Mouse (Mus musculus): ENCODE data around the gene Orai2.
"Not testable (repeated sequence)": the region's sequence is repeated elsewhere in the genome, so short reads cannot be mapped to it uniquely, and the experiment has no call there.

Orai2 gene

DNA sequence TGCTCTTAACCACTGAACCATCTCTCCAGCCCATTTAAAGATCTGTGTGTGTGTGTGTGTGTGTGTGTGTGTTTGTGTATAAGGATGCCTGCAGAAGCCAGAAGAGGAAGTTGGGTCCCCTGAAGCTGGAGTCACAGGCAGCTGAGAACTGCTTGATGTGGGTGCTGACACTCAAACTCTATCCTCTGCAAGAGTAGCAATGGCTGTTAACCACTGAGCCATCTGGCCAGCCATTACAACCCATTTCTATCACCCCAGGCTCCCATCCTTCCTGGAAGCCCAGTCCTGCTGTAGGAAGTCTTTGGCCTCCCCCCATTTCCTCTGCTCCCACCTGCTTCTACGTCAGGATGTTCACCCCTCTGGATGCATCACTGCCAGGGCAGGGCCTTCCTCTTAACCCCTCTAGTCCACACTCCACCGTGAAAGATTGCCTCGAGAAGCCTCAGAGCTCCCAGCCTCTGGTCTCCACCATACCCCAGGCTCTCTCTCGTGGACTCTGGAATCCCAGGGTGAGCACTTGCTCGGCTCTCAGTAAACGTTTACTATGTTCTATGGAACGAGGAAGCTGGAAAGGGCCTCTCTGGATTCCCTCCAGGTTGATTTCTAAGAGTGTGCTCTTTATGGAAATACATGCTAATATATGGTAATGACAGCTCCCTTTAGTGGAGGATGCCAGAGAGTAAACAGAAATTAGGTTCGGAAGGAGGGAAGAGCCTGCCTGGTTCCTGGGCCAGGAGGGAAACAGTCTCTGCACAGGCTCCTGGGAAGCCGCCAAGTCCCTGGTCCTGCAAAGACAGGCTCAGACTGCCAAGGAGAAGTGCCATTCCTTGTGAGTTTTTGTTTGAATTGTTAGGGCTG is 3.3 kb upstream of the Orai2 start:
- DNase-seq (ENCODE audit: low spot score in 2 of 2) = peak in 1 of 2 experiments; percentile 32

DNA sequence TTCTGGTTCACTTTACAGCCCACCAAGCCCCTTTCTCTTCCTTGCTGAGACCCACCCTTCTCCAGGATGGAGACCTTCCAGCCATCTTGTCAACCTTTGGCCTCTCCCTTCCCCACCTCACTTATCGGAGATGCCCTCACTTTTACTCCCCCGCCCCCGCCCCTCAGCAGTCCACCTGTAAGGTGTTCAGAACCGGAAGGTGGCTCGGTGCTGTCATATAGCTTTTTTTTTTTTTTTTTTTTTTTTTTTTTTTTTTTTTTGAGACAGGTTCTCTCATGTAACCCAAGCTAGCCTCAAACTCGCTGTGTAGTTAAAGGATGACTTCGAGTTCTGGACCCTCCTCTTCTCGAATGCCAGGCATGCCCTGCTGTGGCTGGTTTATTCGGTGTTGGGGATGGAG is 2.4 kb upstream of the Orai2 start:
- DNase-seq (ENCODE audit: low spot score in 2 of 2) = no peak

- peak; percentile 34 to 48 for DNase-seq (ENCODE audit: low spot score in 2 of 2)
Observed at GRCm38 (mm10) chr5:136171363-136172341, 1.1 kb upstream of the Orai2 start.

DNA sequence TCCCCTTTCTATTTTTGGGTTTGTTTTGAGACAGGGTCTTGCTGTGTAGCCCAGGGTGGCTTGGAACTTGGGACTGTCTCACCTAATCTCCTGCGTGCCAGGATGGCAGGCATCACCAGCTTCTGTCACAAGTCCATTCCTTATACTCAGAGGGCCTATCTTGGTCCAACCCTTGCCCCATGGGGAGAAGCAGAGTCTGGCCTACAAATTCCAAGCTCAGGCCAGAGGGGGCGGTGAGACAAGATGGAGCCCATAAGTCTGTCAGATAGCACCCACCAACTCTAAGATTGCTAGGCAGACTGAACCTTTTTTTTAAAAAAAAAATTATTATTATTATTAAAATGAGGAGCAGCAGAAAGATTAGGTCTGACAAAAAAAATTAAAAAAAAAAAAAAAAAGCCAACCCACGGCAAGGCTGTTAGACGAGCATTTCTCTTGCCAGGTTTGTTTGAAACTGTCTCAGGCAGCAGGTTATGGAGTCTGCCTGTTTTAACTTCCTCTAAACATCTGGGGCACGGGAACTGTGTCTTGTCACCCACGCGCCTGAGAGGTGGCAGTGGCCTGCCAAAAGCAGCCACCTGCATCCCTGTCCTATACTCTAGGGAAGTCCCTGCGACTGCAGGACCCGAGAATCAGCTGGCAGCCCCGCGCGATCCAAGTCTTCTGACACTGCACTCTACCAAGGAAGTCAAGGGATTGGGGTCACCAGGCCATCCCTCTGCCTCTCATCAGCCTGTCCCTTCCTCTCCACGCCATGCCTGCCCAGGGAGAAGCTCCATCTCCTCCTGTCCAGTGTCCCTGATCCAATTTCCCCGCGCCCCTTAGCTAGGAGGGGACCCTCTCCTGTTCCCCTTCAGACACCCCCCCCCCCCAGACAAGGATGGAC is 644 bp downstream of the Orai2 start:
- peak; percentile 43 to 59 for DNase-seq (ENCODE audit: low spot score in 2 of 2)

GRCm38 (mm10) chr5:136168071-136168470 is 2.4 kb downstream of the Orai2 start:
- DNase-seq (ENCODE audit: low spot score in 2 of 2) = no peak

GRCm38 (mm10) chr5:136167296-136167695 is 3.2 kb downstream of the Orai2 start:
- no peak for DNase-seq (ENCODE audit: low spot score in 2 of 2)

- no peak for DNase-seq (ENCODE audit: low spot score in 2 of 2)
Observed at GRCm38 (mm10) chr5:136165246-136165645, 5.3 kb downstream of the Orai2 start.

GRCm38 (mm10) chr5:136163807-136164474 is 6.6 kb downstream of the Orai2 start:
- no peak for DNase-seq (ENCODE audit: low spot score in 2 of 2)

- DNase-seq (ENCODE audit: low spot score in 2 of 2) = not testable (repeated sequence)
Observed at GRCm38 (mm10) chr5:136160084-136160483, 10.4 kb downstream of the Orai2 start.

GRCm38 (mm10) chr5:136155399-136155798 is 15.1 kb downstream of the Orai2 start:
- DNase-seq (ENCODE audit: low spot score in 2 of 2) = no peak

GRCm38 (mm10) chr5:136152365-136152764 is 18.1 kb downstream of the Orai2 start:
- no peak for DNase-seq (ENCODE audit: low spot score in 2 of 2)

- peak; percentile 53 to 60 for DNase-seq (ENCODE audit: low spot score in 2 of 2)
Observed at GRCm38 (mm10) chr5:136149134-136149576, 21.4 kb downstream of the Orai2 start.

DNA sequence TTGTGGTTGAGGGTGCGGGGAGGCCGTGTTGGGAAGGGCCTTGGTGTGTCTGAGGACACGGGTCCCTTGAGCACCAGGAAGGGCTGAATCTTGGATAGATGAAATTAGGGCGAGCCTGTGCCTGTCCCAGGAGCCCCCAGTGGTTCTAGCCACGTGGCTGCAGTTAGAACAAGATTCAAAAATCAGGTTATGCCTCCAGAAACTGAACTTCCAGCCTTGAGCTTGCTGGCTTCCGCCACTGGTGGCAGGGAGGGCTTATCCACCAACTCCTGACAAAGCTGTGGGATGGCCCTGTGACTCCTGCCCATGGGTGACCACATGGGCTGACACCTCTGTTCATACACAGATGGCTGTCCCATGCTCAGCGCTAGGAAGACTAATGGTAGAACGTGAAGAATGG is 22.8 kb downstream of the Orai2 start:
- DNase-seq (ENCODE audit: low spot score in 2 of 2) = no peak

- DNase-seq (ENCODE audit: low spot score in 2 of 2) = peak in 1 of 2 experiments; percentile 51
Observed at GRCm38 (mm10) chr5:136146936-136147335, 23.6 kb downstream of the Orai2 start.

DNA sequence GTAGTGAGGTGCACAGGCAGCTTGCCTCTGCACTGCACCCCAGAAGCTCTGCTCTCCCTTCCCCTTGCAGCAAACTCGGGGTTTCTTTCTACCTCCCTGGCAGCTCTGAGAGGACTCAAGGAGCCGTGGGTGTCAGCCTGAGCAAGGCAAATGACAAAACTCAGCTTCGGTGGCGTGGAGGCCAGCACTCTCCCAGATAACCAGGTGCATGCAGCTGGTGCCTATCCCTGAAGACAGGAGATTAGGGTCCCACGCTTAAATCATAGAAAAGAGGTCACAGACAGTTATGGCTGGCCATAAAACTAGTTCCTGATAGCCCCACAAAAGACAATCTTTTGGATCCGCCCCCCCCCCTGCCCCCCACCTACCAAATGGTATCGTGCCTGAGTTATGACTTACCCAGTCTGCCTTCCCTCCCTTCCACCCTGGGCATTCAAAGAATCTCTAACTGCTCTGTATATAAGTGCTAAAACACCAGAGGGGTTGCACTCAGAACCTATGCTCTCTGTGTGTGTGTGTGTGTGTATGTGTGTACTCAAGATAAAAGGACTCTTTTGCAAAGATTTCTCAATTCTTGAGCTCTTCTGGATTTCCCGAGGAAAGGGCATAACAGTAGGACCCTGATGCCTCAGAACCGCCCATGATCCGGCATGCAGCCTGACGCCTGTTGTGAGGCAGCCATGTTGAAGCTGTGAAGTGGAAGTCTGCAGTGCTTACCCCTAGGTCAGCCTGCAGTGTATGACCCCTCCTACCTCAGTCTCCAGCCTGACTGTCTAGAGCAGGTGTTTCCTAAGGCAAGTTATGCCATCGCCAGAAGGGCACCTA is 25.7 kb downstream of the Orai2 start:
- no peak for DNase-seq (ENCODE audit: low spot score in 2 of 2)

DNA sequence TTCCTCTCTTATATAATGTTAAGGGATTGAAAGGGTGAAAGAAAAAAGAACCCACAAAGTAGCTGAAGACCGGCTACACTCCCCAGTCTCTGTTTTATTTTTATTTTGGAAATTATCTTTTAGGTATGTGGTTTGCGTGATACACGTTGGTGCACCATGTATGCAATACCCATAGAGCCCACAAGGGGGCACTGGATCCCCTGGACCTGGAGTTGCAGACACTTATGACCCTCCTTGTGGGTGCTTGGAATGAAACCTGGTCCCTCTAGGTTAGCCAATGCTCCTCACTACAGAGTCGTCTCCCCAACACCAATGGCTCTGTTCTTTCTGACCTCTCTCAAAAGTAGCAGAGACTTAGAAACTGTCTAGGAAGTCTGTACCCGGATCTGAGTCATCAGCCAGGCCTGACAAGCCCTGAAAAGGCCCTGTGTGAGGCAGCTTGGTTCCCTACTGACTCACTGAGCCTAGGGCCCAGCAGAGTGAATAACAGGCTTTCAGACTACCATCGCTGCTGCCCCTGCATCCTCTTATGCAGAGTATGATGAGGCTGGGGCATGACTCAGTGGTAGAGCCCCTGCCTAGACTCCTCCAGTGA is 27.3 kb downstream of the Orai2 start:
- DNase-seq (ENCODE audit: low spot score in 2 of 2) = peak in 1 of 2 experiments; percentile 63

DNA sequence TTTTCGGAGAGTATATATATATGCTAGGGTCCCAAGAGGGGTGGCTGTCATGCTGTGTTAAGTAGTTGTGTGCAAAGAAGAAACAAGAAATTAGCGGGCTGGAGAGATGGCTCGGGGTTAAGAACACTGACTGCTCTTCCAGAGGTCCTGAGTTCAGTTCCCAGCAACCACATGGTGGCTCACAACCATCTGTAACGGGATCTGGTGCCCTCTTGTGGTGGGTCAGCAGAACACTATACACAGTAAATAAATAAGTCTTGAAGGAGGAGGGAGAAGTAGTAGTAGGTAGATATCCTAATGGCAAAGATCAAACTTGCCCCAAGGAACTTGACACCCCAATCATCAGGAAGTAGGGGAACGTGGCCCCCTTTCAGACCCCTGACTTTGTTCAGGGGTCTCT is 27.8 kb downstream of the Orai2 start:
- peak in 1 of 2 experiments; percentile 46 for DNase-seq (ENCODE audit: low spot score in 2 of 2)

- DNase-seq (ENCODE audit: low spot score in 2 of 2) = no peak
Observed at GRCm38 (mm10) chr5:136140057-136140482, 30.4 kb downstream of the Orai2 start.

GRCm38 (mm10) chr5:136139393-136139792 is 31.1 kb downstream of the Orai2 start:
- DNase-seq (ENCODE audit: low spot score in 2 of 2) = no peak
